Mouse (Mus musculus): ENCODE data around the gene Pard3.

DNA sequence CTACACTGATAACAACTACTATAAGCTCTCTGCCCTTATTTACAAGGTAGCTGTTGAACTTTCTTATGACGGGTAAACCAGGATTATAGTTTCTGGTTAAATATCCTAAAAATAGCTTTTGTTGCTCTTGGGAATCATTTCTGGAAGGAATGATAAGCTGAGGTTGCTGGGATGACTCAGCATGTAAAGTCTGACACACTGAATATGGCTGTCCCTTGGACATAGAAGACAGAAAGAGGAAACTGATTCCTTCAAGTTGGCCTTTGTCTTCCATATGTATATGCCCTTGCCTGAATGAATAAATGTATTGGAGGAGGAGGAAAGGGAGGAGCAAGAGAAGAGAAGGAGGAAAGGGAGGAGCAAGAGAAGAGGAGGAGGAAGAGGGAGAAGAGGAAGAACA, 254.2 kb downstream of the Pard3 start:
- TF ChIP-seq CTCF (IDR thresholded peaks at IDR 0.05; ENCODE audit: borderline replicate concordance, control insufficient read depth, extremely low read depth, insufficient read depth, low read length, poor library complexity) (no peak), POLR2A (IDR thresholded peaks at IDR 0.05; ENCODE audit: control insufficient read depth, extremely low read depth, insufficient read depth, low read length, poor library complexity) (no peak)
